Mouse (Mus musculus) lung, postnatal 36 days (tissue): Measurements from ENCODE around the gene Usf2.
"Not testable (repeated sequence)": the region's sequence is repeated elsewhere in the genome, so short reads cannot be mapped to it uniquely, and the experiment has no call there.

Experiments used
- DNase-seq: peaks from one replicate; pipeline ENCODE4 v3.0.0; 2022; ENCODE audit warnings: mixed read lengths

The Usf2 gene

GRCm38 (mm10) chr7:30958109-30958865 lies 1.7 kb upstream of the Usf2 start:
- no peak for DNase-seq

DNA sequence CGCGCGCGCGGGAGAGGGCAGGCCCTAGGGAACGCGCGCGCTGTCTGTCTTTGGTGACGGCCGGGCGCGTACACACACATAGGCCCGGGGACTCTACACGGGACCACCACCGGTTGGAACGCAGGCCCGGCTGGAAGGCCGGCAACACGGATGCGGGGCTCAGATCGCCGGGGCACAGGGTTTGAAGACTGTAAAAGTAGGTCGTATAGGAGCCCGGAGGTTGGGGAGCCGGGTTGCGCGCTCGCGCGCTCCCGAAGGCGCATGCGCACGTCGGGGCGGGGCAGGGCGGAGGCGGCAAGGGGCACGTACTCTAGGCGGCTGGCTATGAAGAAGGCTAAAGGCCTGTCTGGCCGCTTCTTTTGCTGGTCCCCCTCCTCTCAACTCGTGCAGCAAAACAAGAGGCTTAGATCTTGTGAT lies 772 bp upstream of the Usf2 start:
- peak; percentile 92 for DNase-seq

GRCm38 (mm10) chr7:30956357-30956751 lies 249 bp downstream of the Usf2 start:
- no peak for DNase-seq

DNA sequence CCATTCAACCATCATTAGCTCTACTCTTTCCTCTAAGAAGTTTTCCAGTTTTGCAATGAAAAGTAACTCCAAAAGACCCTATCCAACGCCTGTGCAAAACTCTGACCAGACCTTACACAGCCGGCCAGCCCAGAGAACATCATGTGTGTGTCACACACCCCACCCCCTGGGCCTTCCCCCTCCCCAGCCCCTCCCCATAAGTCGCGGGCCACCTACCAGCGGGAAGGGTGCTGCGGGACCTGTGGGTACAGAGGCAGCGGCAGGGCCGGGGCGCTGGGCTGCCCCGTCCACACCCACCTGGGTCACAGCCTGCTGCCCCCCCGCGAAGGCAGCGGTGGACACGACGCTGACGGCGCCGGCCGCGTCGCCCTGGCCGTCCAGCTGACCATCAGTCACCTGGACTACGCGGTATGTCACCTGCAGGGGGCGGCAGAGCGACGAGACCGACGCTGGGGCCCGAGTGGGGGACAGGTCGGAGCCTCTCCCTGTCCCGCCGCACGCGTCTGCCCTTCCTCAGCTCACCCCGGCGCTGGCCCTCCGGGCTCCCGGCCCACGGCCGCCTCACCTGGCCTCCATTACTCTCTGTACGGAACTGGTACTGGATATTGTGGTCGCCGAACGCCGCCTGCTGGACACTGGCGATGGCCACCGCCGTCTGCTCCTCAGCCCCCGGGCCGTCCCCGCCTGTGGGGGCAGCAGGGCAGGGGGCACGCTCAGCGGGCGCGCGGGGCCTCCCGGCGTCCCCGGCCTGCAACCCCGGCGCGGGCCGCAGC lies 833 bp downstream of the Usf2 start:
- peak; percentile 95 for DNase-seq

- no peak for DNase-seq
Observed at GRCm38 (mm10) chr7:30954971-30955520, 1.6 kb downstream of the Usf2 start.

- peak; percentile 27 for DNase-seq
Observed at GRCm38 (mm10) chr7:30954036-30954435, 2.6 kb downstream of the Usf2 start.

DNA sequence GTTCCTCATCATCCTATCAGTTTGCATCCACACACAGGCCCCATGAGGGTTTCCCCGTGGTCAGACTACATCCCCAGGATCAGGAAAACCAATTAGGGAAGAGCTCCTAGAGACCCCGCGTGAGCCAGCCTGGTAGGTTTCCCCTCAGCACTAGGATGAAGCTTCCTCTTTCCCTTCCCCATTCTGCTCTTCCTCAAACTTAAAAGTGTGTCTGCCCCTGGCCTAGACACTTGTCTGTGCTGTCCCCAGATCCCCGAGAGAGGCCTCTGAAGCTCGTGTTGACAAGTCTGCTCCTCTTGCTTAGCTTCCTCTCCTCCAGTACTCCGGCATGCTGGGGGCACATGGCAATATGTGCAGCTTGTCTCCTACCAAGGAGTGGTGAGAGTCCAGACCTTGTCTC lies 3.1 kb downstream of the Usf2 start:
- peak; percentile 39 for DNase-seq

GRCm38 (mm10) chr7:30952441-30953265 lies 4.0 kb downstream of the Usf2 start:
- DNase-seq, result no peak

GRCm38 (mm10) chr7:30949902-30950301 lies 6.7 kb downstream of the Usf2 start:
- not testable (repeated sequence) for DNase-seq

DNA sequence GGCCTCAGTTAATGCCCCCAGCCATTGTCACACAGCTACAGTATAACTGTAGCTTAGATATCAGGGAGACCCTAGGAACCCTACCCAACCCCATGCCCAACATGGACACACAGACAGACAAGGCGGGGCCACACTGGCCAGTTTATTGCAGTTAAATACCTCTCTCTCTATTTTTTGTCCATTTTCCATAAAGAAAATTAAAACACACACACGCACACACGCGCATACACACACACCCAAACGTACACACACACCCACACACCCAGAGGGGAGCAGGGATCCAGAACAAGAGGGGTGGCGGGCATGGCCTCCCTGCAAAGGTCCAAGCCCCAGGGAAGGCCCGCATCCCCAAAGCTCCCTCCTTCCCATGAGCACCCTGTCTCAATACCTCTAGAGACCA lies 10.7 kb downstream of the Usf2 start:
- no peak for DNase-seq

- not testable (repeated sequence) for DNase-seq
Observed at GRCm38 (mm10) chr7:30945466-30945865, 11.1 kb downstream of the Usf2 start.

DNA sequence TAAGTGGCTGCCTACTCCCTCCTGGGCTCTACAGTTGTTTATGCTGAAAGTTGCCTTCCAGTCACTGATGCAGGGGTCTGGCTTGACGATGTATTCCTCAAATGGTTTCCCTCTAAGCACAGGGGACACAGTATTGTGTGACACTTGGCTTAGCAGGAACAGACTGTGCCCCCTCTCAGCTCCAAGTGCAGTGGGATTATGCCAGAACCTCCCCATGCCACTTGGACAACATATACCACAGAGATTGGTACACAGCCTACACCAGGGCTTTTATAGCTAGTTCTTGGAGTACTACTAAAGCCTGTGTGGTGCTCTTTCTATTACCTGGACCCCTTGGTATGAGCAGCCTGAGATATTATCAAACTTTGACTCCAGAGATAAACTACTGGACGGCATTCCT lies 11.9 kb downstream of the Usf2 start:
- DNase-seq, result not testable (repeated sequence)

GRCm38 (mm10) chr7:30943909-30944635 lies 12.5 kb downstream of the Usf2 start, which contains the start of gene Hamp:
Hamp (minus strand) TSS chr7:30944032.
- DNase-seq, result no peak

DNA sequence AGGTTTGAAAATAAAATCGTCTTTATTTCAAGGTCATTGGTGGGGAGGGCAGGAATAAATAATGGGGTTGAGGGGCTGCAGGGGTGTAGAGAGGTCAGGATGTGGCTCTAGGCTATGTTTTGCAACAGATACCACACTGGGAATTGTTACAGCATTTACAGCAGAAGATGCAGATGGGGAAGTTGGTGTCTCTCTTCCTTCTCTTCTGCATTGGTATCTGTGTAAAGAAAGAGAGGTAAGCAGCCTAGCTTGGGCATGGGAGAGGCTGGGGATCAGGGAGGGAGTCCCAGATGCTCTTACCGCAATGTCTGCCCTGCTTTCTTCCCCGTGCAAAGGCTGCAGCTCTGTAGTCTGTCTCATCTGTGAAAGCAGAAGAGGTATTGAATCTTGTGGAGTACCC lies 14.2 kb downstream of the Usf2 start:
- not testable (repeated sequence) for DNase-seq

- DNase-seq, result not testable (repeated sequence)
Observed at GRCm38 (mm10) chr7:30940070-30940469, 16.5 kb downstream of the Usf2 start.

DNA sequence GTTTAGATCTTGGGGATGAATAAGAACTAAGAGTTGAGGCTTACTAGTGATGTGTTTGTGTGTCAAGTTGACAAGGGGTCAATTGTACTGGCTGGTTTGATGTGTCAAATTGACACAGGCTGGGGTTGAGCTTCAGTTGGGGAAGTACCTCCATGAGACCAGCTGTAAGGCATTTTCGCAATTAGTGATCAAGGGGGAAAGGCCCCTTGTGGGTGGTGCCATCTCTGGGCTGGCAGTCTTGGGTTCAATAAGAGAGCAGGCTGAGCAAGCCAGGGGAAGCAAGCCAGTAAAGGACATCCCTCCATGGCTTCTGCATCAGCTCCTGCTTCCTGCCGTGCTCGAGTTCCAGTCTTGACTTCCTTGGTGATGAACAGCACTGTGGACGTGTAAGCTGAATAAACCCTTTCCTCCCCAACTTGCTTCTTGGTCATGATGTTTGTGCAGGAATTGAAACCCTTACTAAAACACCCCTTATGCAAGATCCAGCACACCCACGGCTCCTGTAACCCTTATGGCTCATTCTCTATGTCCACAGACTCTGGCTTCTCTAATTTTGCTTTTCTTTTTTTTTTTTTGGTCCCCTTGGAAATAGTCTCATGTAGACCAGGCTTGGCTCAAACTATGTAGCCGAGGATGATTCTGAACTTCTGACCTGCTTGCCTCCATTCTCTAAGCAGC lies 21.0 kb downstream of the Usf2 start:
- not testable (repeated sequence) for DNase-seq

DNA sequence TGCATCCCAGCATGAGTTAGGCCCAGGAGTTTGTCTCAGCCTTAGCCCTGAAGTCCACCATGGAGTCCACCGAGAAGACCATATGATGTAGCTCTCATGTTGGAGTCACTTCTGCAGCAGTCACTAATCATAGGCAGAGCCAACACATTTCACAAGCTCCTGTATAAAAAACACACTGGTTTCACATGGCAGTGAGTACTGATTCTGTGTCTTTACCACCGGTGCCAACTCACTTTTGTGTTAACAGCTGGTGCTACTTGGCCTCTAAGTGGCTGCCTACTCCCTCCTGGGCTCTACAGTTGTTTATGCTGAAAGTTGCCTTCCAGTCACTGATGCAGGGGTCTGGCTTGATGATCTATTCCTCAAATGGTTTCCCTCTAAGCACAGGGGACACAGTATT lies 32.0 kb downstream of the Usf2 start, which contains the start of gene Hamp2:
Gene Hamp2, minus strand, starts transcription at position 101 of the 400 bp plus-strand sequence.
- DNase-seq, result not testable (repeated sequence)

DNA sequence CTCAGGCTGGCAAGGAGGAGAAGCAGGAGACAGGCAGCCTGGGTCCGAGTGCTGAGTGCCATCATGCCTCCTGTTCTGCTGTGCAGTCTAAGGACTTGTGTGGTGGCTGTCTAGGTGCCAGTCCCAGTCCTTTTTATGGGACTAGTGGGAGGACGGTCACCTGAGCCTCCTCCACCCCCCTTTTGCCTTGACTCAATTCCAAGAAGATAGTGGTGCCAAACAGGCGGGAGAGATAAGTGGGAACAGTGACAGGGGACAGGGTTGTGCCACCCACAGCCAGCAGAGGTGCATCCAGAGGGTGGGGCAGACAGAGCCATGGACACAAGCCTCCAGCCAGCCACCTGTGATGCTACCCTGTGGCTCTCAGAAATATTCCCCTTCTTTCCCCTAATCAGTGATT lies 32.5 kb downstream of the Usf2 start:
- DNase-seq, result no peak

DNA sequence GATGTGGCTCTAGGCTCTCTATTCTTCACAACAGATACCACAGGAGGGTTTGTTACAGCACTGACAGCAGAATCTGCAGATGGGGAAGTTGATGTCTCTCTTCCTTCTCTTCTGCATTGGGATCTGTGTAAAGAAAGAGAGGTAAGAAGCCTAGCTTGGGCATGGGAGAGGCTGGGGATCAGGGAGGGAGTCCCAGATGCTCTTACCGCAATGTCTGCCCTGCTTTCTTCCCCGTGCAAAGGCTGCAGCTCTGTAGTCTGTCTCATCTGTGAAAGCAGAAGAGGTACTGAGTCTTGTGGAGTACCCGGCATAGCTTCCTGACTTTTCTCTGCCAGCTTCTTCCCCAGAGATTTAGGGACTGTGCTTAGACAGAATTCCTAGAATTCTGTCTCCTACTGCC lies 34.1 kb downstream of the Usf2 start:
- not testable (repeated sequence) for DNase-seq

- DNase-seq, result no peak
Observed at GRCm38 (mm10) chr7:30920217-30920616, 36.4 kb downstream of the Usf2 start.

- no peak for DNase-seq
Observed at GRCm38 (mm10) chr7:30917219-30917618, 39.4 kb downstream of the Usf2 start.
